Mouse (Mus musculus) heart, adult 2 months (tissue): ENCODE measurements around the gene Rimbp2.

ENCODE experiments used
- CTCF ChIP-seq: fragments of 200-600 bp; IDR thresholded peaks from 2 replicates; pipeline ENCODE4 v1.8.1; 2022; ENCODE audit warnings: antibody characterized with exemption, mild to moderate bottlenecking, moderate library complexity
- EP300 ChIP-seq: fragments of 200-500 bp; IDR thresholded peaks from 2 replicates; pipeline ENCODE4 v1.6.1; 2011; ENCODE audit warnings: low read depth, low read length, control low read depth; ENCODE audit not compliant: insufficient read depth
- POLR2A ChIP-seq: fragments of 200-500 bp; IDR thresholded peaks from 2 replicates; pipeline ENCODE4 v1.6.1; 2011; ENCODE audit warnings: mild to moderate bottlenecking, low read depth, low read length, control low read depth; ENCODE audit not compliant: insufficient read depth

DNA sequence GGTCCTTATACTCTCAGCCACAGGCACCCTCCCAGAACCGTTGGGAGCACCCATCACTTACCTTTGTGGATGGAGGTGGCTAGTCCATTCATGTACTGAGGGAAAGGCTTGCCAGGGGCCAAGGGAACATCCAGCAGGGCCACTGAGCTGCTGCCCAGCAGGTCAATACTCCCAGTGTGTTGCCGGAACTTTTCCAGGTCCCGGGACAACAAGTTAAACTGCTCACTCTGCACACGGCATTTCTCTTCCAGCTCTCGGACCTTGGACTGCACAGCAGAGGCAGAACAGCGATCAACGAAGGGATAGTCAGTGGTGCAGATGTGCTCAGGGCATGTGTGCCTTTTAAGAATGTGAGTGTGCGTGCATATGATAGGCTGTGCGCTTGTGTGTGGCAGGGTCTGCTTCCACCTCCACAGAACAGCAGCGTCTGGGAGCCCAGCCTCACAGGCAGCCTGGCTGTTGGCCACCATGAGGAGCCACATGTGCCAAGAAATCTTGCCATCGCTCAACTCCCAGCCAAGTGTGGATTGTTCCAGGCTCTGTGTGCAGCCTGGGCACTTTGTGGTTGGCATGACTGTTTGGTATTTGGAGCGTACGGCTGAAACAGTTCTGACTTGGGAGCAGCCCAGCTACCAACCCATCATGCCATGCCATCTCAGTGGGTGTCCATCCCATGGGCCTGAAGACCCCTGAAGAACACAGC lies 146.8 kb downstream of the Rimbp2 start:
- TF ChIP-seq POLR2A: no peak
- TF ChIP-seq CTCF: no peak
- no peak for TF ChIP-seq EP300
